Comparison of ENCODE assay signal across 8 mouse cellular contexts in genomic region chr2:156311841-156312291, GRCm38 (mm10). TPM values are rescaled to one million over a fixed set of nuclear protein-coding genes. Genes with fewer than 3 reads are reported as not detected.
DNase-seq lines count a peak whose midpoint lies in the region; ATAC-seq and TF ChIP-seq lines count a peak whose summit lies in the region.

No protein-coding gene starts in this region.

- TF ChIP-seq CTCF in E14TG2a.4 (conservative IDR thresholded peaks at IDR 0.05; ENCODE audit: low read length), result no peak
- TF ChIP-seq CTCF in bone marrow, adult 2 months (IDR thresholded peaks at IDR 0.05; ENCODE audit: control insufficient read depth, insufficient read depth, low read length), result no peak
- no peak for TF ChIP-seq CTCF in olfactory bulb, adult 2 months (IDR thresholded peaks at IDR 0.05; ENCODE audit: insufficient read depth, low read depth, low read length)

- H3K4me2 ChIP-seq in forebrain, embryonic 11.5 days (ENCODE audit: low read depth, low read length, severe bottlenecking), result peak overlapping the region; percentile 85
- peak overlapping the region; percentile 93 for H3K4me2 ChIP-seq in heart, embryonic 16.5 days (ENCODE audit: low read depth, low read length)

- peak overlapping the region; percentile 97 for H3K9ac ChIP-seq in forebrain, embryonic 11.5 days (ENCODE audit: low read length)
- peak overlapping the region; percentile 95 for H3K9ac ChIP-seq in heart, embryonic 16.5 days (ENCODE audit: low read length)

- H3K4me1 ChIP-seq in E14TG2a.4 (replicated peaks; ENCODE audit: low read depth, low read length), result peaks cover 7% of the 10 kb centered on the region
- no peaks in the 10 kb centered on the region; the same call in 1 of the 2 replicates for H3K4me1 ChIP-seq in bone marrow, adult 2 months (ENCODE audit: control insufficient read depth, insufficient read depth, low read length)
- no peaks in the 10 kb centered on the region; the same call in 1 of the 2 replicates for H3K4me1 ChIP-seq in forebrain, embryonic 11.5 days (replicated peaks; ENCODE audit: control insufficient read depth, insufficient read depth, low read length)
- peaks cover 9% of the 10 kb centered on the region for H3K4me1 ChIP-seq in heart, embryonic 16.5 days (ENCODE audit: control insufficient read depth, insufficient read depth, low read length)
- peaks cover 3% of the 10 kb centered on the region; the same call in 1 of the 2 replicates for H3K4me1 ChIP-seq in olfactory bulb, adult 2 months (ENCODE audit: control insufficient read depth, insufficient read depth, low read length)

- no peak for DNase-seq in forebrain, embryonic 11.5 days (ENCODE audit: low spot score)
- DNase-seq in kidney, postnatal 14 days, result peak; percentile 84
- peak; percentile 57 to 68 for DNase-seq in lung, adult 18-20 months
- peak; percentile 70 for DNase-seq in thymus, postnatal 25 days

- WGBS in bone marrow, adult 2 months, result under 1% methylated on average over 48 of the region's 53 CpGs
- under 1% methylated on average over 46 of the region's 53 CpGs for WGBS in forebrain, embryonic 11.5 days
- 0% methylated on average over 51 of the region's 53 CpGs for WGBS in heart, embryonic 16.5 days
- WGBS in olfactory bulb, adult 2 months, result under 1% methylated on average over 53 of the region's 53 CpGs

- H3K27me3 ChIP-seq in E14TG2a.4 (ENCODE audit: insufficient read depth, low read length), result no peaks in the 10 kb centered on the region
- H3K27me3 ChIP-seq in forebrain, embryonic 11.5 days (ENCODE audit: control insufficient read depth, insufficient read depth, low read length), result no peaks in the 10 kb centered on the region
- H3K27me3 ChIP-seq in heart, embryonic 16.5 days (ENCODE audit: control insufficient read depth, insufficient read depth, low read length), result no peaks in the 10 kb centered on the region

- H3K9me3 ChIP-seq in E14TG2a.4 (ENCODE audit: low read length), result peaks cover 4% of the 10 kb centered on the region; the same call in 1 of the 2 replicates
- no peaks in the 10 kb centered on the region for H3K9me3 ChIP-seq in forebrain, embryonic 11.5 days (ENCODE audit: control insufficient read depth, low read length)
- H3K9me3 ChIP-seq in heart, embryonic 16.5 days (replicated peaks; ENCODE audit: control insufficient read depth, low read length), result 0 out of 2 replicates have a peak, but pooled peaks cover 3% of the 10 kb centered on the region

- H3K4me3 ChIP-seq in E14TG2a.4 (replicated peaks; ENCODE audit: low read length), result peak overlapping the region; percentile 89
- H3K4me3 ChIP-seq in bone marrow, adult 2 months (replicated peaks; ENCODE audit: control insufficient read depth, low read depth, low read length), result peak overlapping the region; percentile 81
- peak overlapping the region; percentile 90 for H3K4me3 ChIP-seq in forebrain, embryonic 11.5 days (ENCODE audit: low read depth, low read length)
- H3K4me3 ChIP-seq in heart, embryonic 16.5 days (ENCODE audit: low read length), result peak overlapping the region; percentile 91
- peak overlapping the region; percentile 78 for H3K4me3 ChIP-seq in olfactory bulb, adult 2 months (ENCODE audit: insufficient read depth, low read depth, low read length)

- H3K27ac ChIP-seq in bone marrow, adult 2 months (ENCODE audit: control insufficient read depth, insufficient read depth, low read depth, low read length, poor library complexity), result peak overlapping the region; percentile 98
- H3K27ac ChIP-seq in forebrain, embryonic 11.5 days (ENCODE audit: low read depth, low read length), result peak overlapping the region; percentile 97
- peak overlapping the region; percentile 97 for H3K27ac ChIP-seq in heart, embryonic 16.5 days (ENCODE audit: low read length)
- peak overlapping the region; percentile 65 for H3K27ac ChIP-seq in olfactory bulb, adult 2 months (ENCODE audit: insufficient read depth, low read depth, low read length)

- no peak for TF ChIP-seq POLR2A in bone marrow, adult 2 months (IDR thresholded peaks at IDR 0.05; ENCODE audit: borderline replicate concordance, control insufficient read depth, low read depth, low read length)
- no peak for TF ChIP-seq POLR2A in olfactory bulb, adult 2 months (IDR thresholded peaks at IDR 0.05; ENCODE audit: insufficient read depth, low read depth, low read length)

- H3K36me3 ChIP-seq in E14TG2a.4 (ENCODE audit: insufficient read depth, low read length), result peaks cover 40% of the 10 kb centered on the region
- no peaks in the 10 kb centered on the region for H3K36me3 ChIP-seq in forebrain, embryonic 11.5 days (ENCODE audit: control insufficient read depth, insufficient read depth, low read length)
- H3K36me3 ChIP-seq in heart, embryonic 16.5 days (ENCODE audit: control insufficient read depth, insufficient read depth), result 0 out of 2 replicates have a peak, but pooled peaks cover 6% of the 10 kb centered on the region

- ATAC-seq in forebrain, embryonic 11.5 days (replicated peaks; ENCODE audit: low FRiP score), result peak; percentile 57
- ATAC-seq in heart, embryonic 16.5 days (replicated peaks; ENCODE audit: extremely low read depth, insufficient read depth, low FRiP score), result peak; percentile 73

RNA-seq across cellular contexts. Expression of gene Cnbd2, which starts 0.2 kb away (rescaled TPM):
- 2.6 and 5.4 TPM in 2 replicates for polyA plus RNA-seq in bone marrow, adult 2 months (2011; ENCODE audit: insufficient read depth, insufficient read length, low replicate concordance, missing spikeins)
- 3.6 and 4.5 TPM in 2 replicates for polyA plus RNA-seq in forebrain, embryonic 11.5 days (2014; fragmentation: Nextera tagmentation; extraction: Ambion mirVana)
- polyA plus RNA-seq in heart, embryonic 16.5 days (2015; fragmentation: Nextera tagmentation; extraction: Ambion mirVana), result 2.2 and 2.7 TPM in 2 replicates
- polyA plus RNA-seq in olfactory bulb, adult 2 months (2012; ENCODE audit: insufficient read depth, insufficient read length, low replicate concordance, missing spikeins), result not detected in 2 replicates

RNA-seq across cellular contexts. Expression of gene Scand1, which starts 0.6 kb away (rescaled TPM):
- 61.6 and 84.9 TPM in 2 replicates for polyA plus RNA-seq in bone marrow, adult 2 months (2011; ENCODE audit: insufficient read depth, insufficient read length, low replicate concordance, missing spikeins)
- polyA plus RNA-seq in forebrain, embryonic 11.5 days (2014; fragmentation: Nextera tagmentation; extraction: Ambion mirVana), result 78.0 and 84.0 TPM in 2 replicates
- polyA plus RNA-seq in heart, embryonic 16.5 days (2015; fragmentation: Nextera tagmentation; extraction: Ambion mirVana), result 45.3 and 48.2 TPM in 2 replicates
- polyA plus RNA-seq in olfactory bulb, adult 2 months (2012; ENCODE audit: insufficient read depth, insufficient read length, low replicate concordance, missing spikeins), result not detected in 2 replicates

Comparison
In these comparisons a context has a peak if more than half of its experiments do, and no peak if none do; other contexts are left out.
1. RNA of gene Scand1, which starts 0.6 kb away (polyA plus RNA-seq): 61.6 to 84.9 TPM in bone marrow, adult 2 months, 78.0 to 84.0 TPM in forebrain, embryonic 11.5 days and 45.3 to 48.2 TPM in heart, embryonic 16.5 days; not detected in olfactory bulb, adult 2 months; every median in the first group is over 10 times any median in the second.
2. Peak in every context shown above with its lines, with median percentiles within 50 percentile points of each other: H3K4me3 ChIP-seq and H3K27ac ChIP-seq.